Mouse (Mus musculus): Measurements from ENCODE around the gene Serp1.
"Not testable (repeated sequence)": the region's sequence is repeated elsewhere in the genome, so short reads cannot be mapped to it uniquely, and the experiment has no call there.

Serp1 gene

DNA sequence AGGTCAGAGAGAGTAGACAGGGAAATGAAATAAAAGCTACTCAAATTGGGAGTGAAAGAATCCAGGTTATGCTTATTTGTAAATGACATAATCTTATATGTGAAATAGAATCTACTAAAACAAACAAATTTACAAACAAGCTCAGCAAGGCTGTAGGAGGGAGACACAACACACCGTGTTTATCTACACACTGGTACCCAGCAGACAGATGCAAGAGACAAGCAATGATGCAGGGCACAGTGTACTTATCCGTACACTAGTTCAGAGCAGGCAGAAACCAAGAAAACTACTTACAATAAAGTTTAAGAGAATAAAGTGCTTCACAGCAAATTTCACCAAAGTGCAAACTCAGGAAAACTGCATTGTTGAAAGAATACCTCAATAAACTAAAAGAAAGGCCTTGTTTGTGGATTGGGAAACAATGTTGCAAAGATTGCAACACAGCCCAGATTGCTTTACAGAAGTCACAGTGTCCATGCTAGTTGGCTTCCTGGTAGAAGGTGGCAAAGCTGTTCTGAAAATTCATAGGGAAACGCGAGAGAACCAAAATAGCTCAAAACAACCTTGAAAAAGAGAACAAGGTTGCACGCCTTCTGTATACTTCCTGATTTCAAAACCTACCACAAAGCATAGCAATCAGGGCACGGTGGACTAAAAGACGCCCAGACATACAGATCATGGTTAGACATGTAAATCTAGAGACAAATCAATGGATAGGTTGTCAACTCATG is 17.5 kb downstream of the Serp1 start:
- no peak for DNase-seq (ENCODE audit: low spot score)

DNA sequence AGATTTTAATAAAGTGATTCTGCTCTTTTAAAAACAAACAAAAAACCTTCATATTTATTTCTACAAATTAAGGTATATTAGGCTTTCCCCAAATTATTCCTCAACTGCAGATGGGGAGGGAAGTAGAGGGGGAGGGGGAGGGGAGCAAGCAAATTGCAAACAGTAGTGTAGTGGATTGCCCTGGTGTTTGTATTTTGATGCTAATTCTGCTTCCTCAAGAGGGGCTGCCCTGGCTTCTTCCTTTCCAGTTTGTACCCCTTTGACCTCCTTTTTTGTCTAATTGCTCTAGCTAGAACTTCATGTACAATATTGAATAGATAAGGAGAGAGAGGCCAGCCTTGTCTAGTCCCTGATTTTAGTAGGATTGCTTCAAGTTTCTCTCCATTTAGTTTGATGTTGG is 21.0 kb downstream of the Serp1 start:
- DNase-seq (ENCODE audit: low spot score): no peak

DNA sequence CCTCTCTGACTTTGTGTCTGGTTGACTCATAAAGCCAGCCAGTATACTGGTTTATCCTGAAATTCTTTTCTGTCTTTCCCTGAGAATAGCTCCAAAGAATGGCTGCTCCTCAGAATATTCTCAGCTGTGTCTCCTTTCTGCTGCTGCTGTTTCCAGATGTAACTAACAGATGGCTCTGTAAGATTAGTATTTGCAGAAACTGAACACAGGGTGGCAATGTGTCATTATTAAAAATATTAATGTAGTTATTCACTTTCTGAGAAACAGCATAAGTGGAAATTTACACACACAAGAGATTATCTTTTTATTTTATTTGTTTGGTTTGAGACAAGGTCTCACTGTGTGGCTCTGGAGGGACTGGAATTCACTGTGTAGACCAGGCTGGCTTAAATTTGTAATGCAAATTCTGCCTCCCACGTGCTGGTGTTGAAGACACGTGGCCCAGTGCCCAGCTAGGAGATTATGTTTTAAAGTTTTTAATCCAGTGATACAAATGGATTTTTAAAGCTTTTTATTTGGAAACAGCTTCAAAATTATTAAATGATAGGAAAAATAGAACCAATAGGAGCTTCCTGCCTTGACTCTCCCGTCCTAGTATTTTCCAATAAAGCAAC is 21.9 kb downstream of the Serp1 start:
- no peak for DNase-seq (ENCODE audit: low spot score)

DNA sequence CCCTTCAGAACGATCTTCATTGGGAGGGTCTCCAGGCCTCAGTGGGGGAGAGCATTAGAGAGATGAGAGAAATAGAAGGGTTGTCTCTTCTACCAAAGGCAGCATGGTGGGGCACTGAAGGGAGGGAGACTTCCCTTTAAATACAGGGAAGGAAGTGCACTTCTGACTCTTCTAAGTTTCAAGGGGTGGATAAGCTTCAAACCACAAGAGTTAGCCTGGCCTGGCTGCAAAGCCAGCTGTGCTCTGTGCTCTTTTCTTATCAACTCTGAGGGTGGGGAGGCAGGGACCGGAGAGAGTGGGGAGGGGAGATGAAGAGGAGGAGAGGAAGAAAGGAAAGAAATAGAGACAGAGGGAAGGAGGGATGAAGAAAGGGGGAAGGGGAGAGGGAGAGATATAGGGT is 23.7 kb downstream of the Serp1 start:
- DNase-seq (ENCODE audit: low spot score): no peak

DNA sequence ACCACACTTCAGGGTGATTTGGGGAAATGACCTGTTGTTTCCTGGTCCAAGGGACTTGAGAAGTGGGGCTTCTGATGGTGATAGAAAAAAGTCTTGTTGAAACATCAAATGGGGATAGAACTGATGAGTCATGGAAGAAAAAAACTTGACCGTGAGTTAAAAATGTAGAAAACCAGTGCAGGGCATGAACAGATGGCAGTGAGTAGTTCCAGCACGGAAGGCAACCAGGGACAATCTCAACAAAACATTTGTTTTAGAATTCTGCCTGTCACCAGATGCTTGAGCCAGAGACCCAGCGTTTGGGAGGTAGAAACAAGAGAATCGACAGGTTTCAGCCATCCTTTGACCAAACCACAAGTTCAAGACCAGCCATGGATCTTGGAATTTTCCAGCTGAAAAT is 32.1 kb downstream of the Serp1 start:
- no peak for DNase-seq (ENCODE audit: low spot score)

DNA sequence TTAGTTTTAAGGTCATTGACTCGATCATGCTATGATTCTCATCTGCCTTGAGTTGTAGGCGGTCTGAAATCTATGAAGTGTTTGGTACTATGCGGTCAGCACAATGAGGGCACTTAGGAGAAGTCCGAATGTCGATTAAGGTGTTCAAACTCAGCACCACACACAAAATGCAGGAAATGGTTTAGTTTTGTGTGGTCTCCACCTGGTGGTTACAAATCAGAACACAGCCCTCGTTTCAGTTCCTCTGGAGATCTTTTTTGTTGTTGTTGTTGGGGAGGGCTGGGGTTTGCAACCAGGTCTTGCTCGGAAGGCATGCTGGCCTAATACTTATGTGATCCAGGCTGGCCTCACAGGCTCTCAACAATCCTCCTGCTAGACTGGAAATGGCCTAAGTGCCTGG is 34.9 kb downstream of the Serp1 start:
- DNase-seq (ENCODE audit: low spot score): no peak

DNA sequence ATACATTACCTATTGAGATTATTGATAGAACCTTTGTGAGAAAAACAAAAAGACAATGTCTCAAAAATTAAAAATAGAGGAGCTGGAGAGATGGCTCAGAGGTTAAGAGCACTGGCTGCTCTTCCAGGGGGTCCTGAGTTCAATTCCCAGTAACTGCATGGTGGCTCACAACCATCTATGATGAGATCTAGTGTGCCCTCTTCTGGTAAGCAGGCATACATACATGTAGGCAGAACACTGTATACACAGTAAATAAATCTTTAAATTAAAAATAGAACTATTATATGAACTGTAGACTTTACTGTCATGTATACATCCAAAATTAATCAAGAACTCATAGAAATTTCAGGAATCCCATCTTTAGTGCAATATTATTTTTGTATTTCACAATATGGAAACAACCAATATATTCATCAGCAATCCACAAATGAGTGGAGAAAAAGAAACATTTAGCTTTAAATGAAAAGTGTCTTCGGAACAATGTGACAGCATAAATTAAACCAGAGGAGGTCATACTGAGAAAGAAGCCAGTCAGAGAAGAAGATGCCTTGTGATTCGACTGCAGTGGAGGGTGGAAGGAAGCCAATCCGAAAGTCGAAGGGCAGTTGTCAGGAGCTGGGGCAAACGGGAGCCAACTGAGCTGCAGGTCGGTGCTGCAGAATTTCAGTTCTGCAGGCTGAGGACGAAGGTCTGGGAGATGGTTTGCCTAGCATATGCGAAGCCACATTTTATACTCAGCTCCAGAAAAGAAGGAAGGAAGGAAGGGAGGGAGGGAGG is 37.5 kb downstream of the Serp1 start:
- DNase-seq (ENCODE audit: low spot score): no peak

DNA sequence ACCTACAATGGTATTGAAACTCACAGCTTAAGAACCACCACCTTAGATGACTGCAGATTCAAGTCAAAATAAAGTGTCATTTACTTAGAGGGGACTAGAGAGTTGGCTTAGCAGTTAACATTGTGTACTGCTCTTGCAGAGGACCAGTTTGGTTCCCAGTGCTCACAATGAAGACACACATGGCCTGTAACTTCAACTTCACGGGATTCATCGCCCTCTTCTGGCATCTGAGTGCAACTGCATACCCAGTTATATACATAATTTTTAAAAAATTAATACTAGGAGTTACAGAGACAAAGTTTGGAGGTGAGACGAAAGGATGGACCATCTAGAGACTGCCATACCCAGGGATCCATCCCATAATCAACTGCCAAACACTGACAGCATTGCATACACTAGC is 38.6 kb downstream of the Serp1 start:
- DNase-seq (ENCODE audit: low spot score): no peak

DNA sequence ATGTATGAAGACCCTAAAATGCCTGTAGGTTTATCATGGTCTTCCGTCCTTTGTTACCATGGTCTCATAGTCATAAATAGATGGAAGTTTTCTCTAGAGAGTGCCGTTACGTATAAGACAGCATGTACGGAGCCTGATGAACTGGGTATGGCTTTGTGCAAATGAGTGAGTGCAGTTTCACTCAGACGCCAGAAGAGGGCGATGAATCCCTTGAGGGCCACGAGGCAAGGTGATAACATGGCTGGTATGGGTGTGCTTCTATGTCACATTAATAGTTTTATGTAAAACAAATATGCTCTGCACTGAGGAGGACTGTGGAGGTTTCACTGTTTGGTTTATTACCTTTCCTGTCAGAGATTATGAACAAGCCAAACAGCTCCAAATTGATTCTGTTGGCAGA is 39.8 kb downstream of the Serp1 start:
- DNase-seq (ENCODE audit: low spot score): peak; percentile 53

DNA sequence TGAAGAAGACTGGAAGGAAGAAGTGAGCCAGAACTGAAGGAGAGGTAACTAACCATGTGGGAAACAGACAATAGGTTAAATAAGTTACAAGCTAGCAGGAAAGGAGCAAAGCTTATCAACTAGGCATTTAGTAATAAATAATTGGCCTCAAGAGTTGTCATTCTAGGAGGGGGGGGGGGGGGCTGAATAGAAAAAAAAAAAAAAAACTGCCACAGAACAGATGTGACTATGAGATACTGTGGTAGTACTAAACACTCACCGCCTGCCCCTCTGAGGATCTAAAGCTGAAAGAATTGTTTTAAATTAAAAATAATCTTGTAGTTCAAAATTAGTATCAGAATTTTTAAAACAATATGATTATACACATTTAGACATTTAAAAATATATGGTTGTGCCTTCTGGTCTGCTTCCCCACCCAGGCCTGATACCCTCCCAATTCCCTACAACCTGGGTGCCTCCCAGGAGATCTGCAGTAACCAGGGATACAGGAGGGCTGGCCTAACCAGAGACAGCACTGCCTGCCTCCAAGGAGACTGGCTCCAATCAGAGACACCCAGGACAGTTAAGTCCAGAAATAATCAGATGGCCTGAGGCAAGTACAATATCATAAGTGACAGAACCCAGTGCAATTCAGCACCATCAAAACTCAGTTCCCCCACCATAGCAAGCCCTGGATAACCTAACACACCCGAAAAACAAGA is 46.8 kb downstream of the Serp1 start:
- DNase-seq (ENCODE audit: low spot score): no peak

DNA sequence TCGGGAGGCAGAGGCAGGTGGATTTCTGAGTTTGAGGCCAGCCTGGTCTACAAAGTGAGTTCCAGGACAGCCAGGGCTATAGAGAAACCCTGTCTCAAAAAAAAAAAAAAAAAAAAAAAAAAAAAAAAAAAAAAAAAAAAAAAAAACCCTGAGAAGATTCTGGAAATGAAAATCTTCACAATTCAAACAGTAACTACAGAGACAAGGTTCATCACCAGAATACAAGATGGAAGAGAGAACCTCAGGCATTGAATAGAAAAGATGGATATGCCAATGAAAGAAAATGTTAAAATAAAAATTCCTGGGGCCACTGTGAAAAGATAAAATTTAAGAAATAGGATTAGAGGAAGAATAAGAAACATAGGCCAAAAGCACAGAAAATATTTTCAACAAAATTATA is 50.4 kb downstream of the Serp1 start:
- DNase-seq (ENCODE audit: low spot score): not testable (repeated sequence)

Data from c-Kit-positive CD71-positive TER-119-positive erythroid progenitor cells, embryonic 14.5 days (primary cell).